Mouse (Mus musculus): ENCODE results near the gene Pwwp2b. TPM values are rescaled to one million over a fixed set of nuclear protein-coding genes. Genes with fewer than 3 reads are reported as not detected.

Pwwp2b gene
- polyA plus RNA-seq (2015; fragmentation: Nextera tagmentation; extraction: Ambion mirVana), result 13.7 and 16.0 TPM in 2 replicates

DNA sequence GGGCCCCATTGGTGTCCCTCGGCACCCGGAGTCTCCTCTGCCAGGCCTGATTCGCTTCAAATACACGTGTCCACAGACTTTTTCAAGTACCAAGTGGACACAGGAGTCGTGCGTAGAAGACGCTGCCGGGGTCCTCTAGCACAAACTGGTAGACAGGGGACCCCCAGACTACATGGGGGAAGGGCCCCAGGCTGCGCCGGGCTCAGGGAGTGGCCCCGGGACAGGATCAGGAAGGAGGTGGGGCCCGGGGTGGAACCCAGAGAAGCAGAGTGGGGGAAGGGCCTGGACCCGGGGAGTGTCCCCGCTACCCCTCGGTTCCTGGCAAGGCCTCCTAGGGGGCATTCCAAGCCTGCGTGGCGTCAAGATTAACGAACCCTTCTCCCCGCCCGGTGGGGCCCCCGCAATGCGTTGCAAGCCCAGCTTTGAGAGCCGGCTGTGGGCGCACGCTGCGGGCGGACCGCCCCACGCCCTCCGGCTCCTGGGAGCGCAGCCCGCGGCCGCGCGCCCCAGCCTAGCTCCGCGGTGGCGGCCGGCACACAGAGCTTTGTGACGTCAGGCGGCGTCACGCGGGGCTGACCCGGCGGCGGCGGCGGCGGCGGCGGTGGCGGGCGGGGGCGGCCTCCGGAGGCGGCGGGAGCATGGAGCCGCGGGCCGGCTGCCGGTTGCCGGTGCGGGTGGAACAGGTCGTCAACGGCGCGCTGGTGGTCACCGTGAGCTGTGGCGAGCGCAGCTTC is at the start of gene Pwwp2b:
Gene Pwwp2b, plus strand, starts transcription at position 602 of the 734 bp plus-strand sequence.
- Histone ChIP-seq H3K36me3 (no peaks in the 10 kb centered on the region), H3K27me3 (no peaks in the 10 kb centered on the region), H3K9ac (peak within 1 kb of the TSS; percentile 84), H3K4me3 (peak within 1 kb of the TSS; percentile 66), H3K27ac (peak within 1 kb of the TSS; percentile 82), H3K4me1 (peaks cover 63% of the 10 kb centered on the region), H3K4me2 (peak within 1 kb of the TSS; percentile 92), H3K9me3 (no peaks in the 10 kb centered on the region)
- WGBS, result under 1% methylated on average over 62 of the region's 72 CpGs
- ATAC-seq (ENCODE audit: insufficient number of reproducible peaks, insufficient read depth, low FRiP score, low TSS enrichment, low read depth), result peak; percentile 66

DNA sequence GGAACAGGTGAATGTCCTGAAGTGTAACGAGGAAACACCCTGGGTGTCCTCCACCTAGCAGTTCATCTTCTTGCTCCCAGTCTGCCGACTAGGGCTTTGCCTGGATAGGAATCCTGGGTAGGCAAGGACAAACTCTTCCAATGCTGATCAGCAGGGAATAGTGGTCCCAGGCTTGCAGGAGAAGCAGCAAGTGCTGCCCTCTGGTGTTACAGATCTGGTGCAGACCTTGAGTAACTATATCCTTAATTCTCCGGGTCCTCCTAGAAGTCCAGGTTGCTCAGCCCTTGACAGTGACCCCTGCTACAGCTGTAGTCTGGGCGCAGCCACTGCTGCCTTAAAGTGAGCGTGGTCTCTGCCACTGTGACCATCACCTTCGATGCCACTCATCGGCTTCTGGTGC is 48.2 kb upstream of the Pwwp2b start:
- Histone ChIP-seq H3K4me3 (no peak overlapping the region), H3K36me3 (no peaks in the 10 kb centered on the region), H3K9me3 (no peaks in the 10 kb centered on the region), H3K4me1 (no peaks in the 10 kb centered on the region), H3K27ac (no peak overlapping the region), H3K9ac (no peak overlapping the region), H3K4me2 (no peak overlapping the region), H3K27me3 (peaks cover 25% of the 10 kb centered on the region)
- no peak for ATAC-seq (ENCODE audit: insufficient number of reproducible peaks, insufficient read depth, low FRiP score, low TSS enrichment, low read depth)
- 29% methylated on average over 7 of the region's 7 CpGs for WGBS

DNA sequence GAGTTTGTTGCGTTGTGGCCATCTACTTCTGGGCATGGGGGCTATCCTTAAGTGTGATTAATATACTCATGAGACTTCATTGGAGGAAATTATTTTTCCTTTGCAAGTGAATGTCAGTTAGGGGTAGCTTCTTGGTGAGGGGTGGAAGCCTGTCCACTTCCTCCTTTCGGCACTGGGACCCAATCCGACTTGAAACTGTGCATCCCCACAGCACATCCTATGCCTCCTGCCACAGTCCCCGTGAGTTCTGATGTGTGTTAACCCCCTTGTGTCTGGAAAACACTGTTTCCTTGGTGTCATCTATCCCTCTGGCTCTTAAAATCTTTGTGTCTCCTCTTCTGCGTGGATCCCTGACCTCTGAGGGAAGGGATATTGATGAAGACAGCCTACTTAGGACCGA is 47.1 kb upstream of the Pwwp2b start:
- WGBS, result 53% methylated on average over 6 of the region's 6 CpGs
- H3K4me1 ChIP-seq, result no peaks in the 10 kb centered on the region
- H3K4me2 ChIP-seq, result no peak overlapping the region
- peaks cover 25% of the 10 kb centered on the region for H3K27me3 ChIP-seq
- no peak overlapping the region for H3K4me3 ChIP-seq
- no peak overlapping the region for H3K27ac ChIP-seq
- no peaks in the 10 kb centered on the region for H3K9me3 ChIP-seq
- no peak for ATAC-seq (ENCODE audit: insufficient number of reproducible peaks, insufficient read depth, low FRiP score, low TSS enrichment, low read depth)
- no peak overlapping the region for H3K9ac ChIP-seq
- H3K36me3 ChIP-seq, result no peaks in the 10 kb centered on the region

DNA sequence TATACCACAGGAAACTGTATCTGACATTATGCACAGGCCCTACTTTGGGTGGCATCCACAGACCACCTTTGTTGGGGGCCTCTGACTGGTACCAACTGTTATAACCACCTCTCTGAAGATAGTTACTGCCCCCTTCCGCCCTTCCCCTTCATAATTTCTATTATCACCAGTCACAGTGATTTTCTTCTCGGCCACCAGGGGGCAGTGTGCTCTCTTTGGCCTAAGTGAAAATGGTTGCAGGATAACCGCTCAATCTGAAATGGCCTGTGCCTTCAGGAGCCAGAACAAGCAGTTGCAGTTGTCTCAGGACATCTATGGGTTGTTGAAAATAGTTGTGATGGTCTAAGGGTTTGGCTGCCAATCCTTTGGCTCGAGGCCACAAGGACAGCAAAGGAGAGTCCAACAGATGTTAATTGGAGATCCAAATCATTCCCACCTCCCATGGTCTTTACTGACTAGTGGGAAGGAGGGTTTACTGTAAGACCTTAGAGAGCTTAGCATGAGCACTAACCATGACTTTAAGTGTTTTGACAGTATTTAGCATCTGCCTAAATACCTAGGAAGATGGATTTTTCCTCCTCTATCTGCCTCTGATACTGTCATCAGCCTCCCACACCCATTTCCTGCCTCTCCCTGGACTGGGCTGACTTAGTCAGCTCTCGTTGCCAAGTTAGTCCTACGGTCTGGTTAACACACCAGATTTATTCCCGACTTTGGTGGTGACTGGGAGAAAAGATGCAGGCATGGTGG is 40.1 kb upstream of the Pwwp2b start:
- ATAC-seq (ENCODE audit: insufficient number of reproducible peaks, insufficient read depth, low FRiP score, low TSS enrichment, low read depth), result no peak
- WGBS, result 28% methylated on average over 7 of the region's 7 CpGs
- H3K9ac ChIP-seq, result no peak overlapping the region
- H3K4me1 ChIP-seq, result peaks cover 4% of the 10 kb centered on the region
- H3K4me2 ChIP-seq, result no peak overlapping the region
- no peaks in the 10 kb centered on the region for H3K9me3 ChIP-seq
- no peak overlapping the region for H3K4me3 ChIP-seq
- no peaks in the 10 kb centered on the region for H3K36me3 ChIP-seq
- H3K27me3 ChIP-seq, result no peaks in the 10 kb centered on the region
- no peak overlapping the region for H3K27ac ChIP-seq

DNA sequence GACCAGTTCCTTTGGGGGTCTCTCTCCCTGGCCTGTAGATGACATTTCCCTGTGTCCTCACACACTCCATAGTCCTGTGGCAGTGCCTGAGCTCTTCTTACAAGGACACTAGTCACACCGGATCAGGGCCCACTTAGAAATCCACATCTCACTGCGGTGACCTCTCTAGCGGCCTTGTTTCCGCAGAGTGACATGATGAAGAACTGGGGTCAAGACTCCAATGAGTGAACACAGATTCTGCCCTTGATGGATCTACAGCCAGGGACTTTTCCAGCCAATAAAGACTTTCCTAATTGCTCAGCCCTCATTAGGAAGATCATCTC is 39.5 kb upstream of the Pwwp2b start:
- H3K4me3 ChIP-seq, result no peak overlapping the region
- H3K27me3 ChIP-seq, result no peaks in the 10 kb centered on the region
- ATAC-seq (ENCODE audit: insufficient number of reproducible peaks, insufficient read depth, low FRiP score, low TSS enrichment, low read depth), result no peak
- H3K9me3 ChIP-seq, result no peaks in the 10 kb centered on the region
- H3K4me1 ChIP-seq, result peaks cover 7% of the 10 kb centered on the region
- no peak overlapping the region for H3K9ac ChIP-seq
- no peaks in the 10 kb centered on the region for H3K36me3 ChIP-seq
- 83% methylated on average over 4 of the region's 4 CpGs for WGBS
- H3K27ac ChIP-seq, result no peak overlapping the region
- H3K4me2 ChIP-seq, result no peak overlapping the region

DNA sequence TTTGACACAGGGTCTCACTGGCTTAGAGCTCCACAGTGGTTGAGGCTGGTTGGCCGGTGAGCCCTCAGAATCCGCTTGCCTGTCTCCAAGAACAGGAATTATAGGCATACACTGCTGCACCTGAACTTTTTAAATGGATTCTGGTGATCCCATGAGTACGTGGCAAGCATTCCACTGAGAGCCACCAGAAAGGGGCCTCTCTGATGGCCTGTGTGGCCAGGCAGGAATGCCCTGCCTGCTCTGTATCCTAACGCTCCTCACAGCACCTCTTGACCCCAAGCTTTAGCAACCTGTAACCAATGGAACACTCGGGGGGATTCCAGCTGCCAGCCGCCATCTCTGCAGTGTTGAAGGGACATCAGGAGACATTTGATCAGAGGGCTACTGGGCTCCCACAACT is 36.5 kb upstream of the Pwwp2b start:
- WGBS, result 80% methylated on average over 6 of the region's 6 CpGs

DNA sequence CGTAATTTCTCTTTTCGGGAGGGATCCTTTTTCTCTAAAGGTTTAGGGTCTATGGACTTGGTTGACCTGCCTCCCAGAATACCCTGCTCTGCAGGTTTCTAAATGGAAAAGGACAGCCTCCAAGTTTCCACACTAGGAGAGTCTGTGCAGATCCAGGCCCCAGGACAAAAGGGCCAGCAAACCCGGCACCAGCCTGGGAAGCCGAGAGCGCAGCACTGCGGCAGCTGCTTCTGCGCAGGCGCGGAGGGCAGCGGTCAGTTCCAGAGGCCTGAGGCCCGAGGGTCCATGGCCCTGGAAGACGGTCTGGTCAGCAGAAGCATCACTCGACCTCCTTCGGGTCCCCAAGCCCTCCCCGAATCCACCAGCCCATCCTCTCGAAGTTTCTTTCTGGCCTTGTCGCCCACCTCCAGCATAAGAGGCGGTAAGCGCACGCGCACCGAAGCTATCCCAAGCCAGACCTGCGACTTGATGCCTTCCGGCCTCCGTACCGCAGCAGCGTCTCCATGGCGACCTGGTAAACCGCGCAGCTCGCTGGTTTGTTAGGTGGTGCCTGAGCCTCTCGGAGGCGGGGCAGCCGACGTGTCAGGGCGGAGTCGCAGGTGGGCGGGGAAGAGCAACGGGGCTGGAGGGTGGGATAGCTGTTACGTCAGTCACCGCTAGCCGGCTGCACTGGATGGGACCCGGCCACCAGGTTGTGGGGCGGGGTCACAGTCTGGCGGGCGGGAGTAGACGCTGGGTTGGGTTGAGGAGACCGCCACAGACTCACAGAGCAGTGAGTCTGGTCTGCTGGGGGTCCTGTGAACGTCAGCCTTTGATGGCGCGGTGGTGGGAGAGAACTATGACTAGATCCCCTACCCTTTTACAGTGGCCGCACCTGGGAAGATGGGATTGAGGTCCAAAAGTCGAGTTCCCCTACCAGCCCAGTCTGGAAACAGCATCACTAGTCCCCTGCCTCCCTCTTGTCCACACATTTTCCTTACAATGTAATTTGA is 35.2 kb upstream of the Pwwp2b start, which contains the start of the genes Lrrc27 and Stk32c:
Gene Lrrc27, plus strand, starts transcription at position 235 of the 992 bp plus-strand sequence.
Gene Stk32c, minus strand, starts transcription at position 554 of the 992 bp plus-strand sequence.
- ATAC-seq (ENCODE audit: insufficient number of reproducible peaks, insufficient read depth, low FRiP score, low TSS enrichment, low read depth), result peak; percentile 95
- peak within 1 kb of the TSS; percentile 67 for H3K4me2 ChIP-seq
- peak within 1 kb of the TSS; percentile 81 for H3K9ac ChIP-seq
- WGBS, result 2% methylated on average over 53 of the region's 53 CpGs
- H3K4me3 ChIP-seq, result peak within 1 kb of the TSS; percentile 60
- no peaks in the 10 kb centered on the region for H3K27me3 ChIP-seq
- H3K4me1 ChIP-seq, result peaks cover 9% of the 10 kb centered on the region
- H3K36me3 ChIP-seq, result no peaks in the 10 kb centered on the region
- H3K9me3 ChIP-seq, result no peaks in the 10 kb centered on the region
- H3K27ac ChIP-seq, result peak within 1 kb of the TSS; percentile 84

More for the DNA sequence above, 36.5 kb upstream of the Pwwp2b start:
- Histone ChIP-seq H3K4me3 (no peak overlapping the region), H3K27me3 (no peaks in the 10 kb centered on the region), H3K27ac (no peak overlapping the region), H3K9me3 (no peaks in the 10 kb centered on the region), H3K4me1 (peaks cover 9% of the 10 kb centered on the region), H3K4me2 (no peak overlapping the region), H3K36me3 (no peaks in the 10 kb centered on the region), H3K9ac (no peak overlapping the region)
- no peak for ATAC-seq (ENCODE audit: insufficient number of reproducible peaks, insufficient read depth, low FRiP score, low TSS enrichment, low read depth)

DNA sequence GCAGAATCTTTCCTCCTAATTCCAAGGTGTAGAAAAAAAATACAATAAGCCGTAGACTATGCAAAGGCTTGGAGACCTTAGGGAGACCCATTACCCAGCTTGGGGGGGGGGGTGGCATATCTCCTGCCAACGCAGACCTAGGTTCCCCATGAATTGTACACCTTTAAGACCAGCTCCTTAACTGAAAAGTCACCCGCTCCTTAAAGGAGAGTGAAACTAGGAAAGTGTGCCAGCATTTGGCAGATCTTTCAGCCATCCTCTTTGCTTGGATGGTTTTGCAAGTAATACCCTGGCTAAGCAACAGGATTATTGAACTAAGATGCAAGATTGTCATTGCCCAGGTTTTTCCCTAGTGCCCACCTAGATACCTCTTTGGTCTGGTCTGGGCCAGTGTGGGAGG is 34.5 kb upstream of the Pwwp2b start:
- H3K9me3 ChIP-seq, result no peaks in the 10 kb centered on the region
- peak overlapping the region; percentile 60 for H3K4me3 ChIP-seq
- H3K27ac ChIP-seq, result no peak overlapping the region
- peak overlapping the region; percentile 67 for H3K4me2 ChIP-seq
- peaks cover 10% of the 10 kb centered on the region for H3K4me1 ChIP-seq
- no peaks in the 10 kb centered on the region for H3K27me3 ChIP-seq
- 63% methylated on average over 3 of the region's 3 CpGs for WGBS
- H3K36me3 ChIP-seq, result no peaks in the 10 kb centered on the region
- 0 out of 2 replicates have a peak, but pooled peaks have one; percentile 1 for ATAC-seq (ENCODE audit: insufficient number of reproducible peaks, insufficient read depth, low FRiP score, low TSS enrichment, low read depth)
- peak overlapping the region; percentile 81; the same call in 1 of the 2 replicates for H3K9ac ChIP-seq

DNA sequence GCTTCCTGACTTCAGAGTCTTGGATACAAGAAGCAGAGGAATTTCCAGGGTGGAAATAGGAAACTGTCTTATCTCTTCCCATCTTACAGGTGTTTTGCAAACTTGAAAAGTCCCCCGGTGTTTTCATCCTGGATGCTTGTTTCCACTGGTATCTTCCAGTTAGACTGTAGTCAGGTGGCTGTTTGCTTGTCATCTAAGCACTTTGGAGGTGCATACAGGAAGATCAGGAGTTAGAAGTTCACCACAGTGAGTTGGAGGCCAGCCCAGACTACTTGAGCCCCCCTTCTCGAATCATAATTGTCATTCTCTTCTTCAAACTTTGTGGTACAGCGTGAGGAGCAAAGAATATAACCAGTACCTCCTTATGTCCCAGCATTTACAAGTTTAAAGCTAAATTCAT is 34.1 kb upstream of the Pwwp2b start:
- WGBS, result 76% methylated on average over 3 of the region's 3 CpGs
- H3K9ac ChIP-seq, result no peak overlapping the region

DNA sequence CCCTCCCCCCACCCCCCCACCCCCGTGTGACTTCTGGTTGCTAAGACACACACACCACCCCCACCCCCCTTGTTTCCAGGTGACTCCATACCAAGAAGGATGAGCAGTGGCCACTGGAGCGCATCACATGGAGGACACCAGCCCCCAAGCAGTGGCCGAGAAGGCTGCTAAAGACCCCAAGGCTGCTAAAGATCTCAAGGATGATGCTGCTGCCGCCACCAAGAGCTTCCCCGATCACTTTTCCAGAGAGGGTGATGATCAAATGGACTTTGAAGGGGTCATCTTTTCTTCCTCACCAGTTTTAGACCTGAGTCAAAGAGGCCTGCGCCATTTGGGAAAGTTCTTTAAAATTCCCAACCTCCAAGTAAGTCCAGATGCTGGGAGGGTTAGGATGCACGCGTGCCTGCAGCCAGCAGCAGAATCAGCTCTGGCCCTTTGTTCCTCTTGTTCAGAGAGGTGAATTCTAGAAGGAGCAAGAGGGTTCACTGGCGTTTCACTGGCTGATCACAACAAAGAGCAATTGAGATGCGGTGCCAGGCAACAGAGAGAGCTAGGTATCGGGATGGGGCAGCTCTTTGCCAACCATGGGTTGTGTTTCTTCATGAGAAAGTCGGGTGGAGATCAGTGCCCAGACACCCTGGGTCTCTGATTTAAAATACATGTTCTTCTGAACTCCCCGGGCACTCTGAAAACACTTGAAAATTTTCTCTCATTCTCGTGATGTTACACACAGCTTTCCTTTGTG is 33.5 kb upstream of the Pwwp2b start:
- 0 out of 2 replicates have a peak overlapping the region, but pooled peaks have one; percentile 11 for H3K9ac ChIP-seq
- H3K4me1 ChIP-seq, result peaks cover 14% of the 10 kb centered on the region
- no peaks in the 10 kb centered on the region for H3K27me3 ChIP-seq
- no peak for ATAC-seq (ENCODE audit: insufficient number of reproducible peaks, insufficient read depth, low FRiP score, low TSS enrichment, low read depth)
- no peaks in the 10 kb centered on the region for H3K9me3 ChIP-seq
- no peaks in the 10 kb centered on the region for H3K36me3 ChIP-seq
- no peak overlapping the region for H3K27ac ChIP-seq
- 76% methylated on average over 14 of the region's 14 CpGs for WGBS
- H3K4me3 ChIP-seq, result no peak overlapping the region
- H3K4me2 ChIP-seq, result no peak overlapping the region

More for the DNA sequence above, 34.1 kb upstream of the Pwwp2b start:
- H3K27me3 ChIP-seq, result no peaks in the 10 kb centered on the region
- H3K9me3 ChIP-seq, result no peaks in the 10 kb centered on the region
- no peak overlapping the region for H3K4me3 ChIP-seq
- H3K36me3 ChIP-seq, result no peaks in the 10 kb centered on the region
- ATAC-seq (ENCODE audit: insufficient number of reproducible peaks, insufficient read depth, low FRiP score, low TSS enrichment, low read depth), result no peak
- no peak overlapping the region for H3K4me2 ChIP-seq
- H3K27ac ChIP-seq, result no peak overlapping the region
- H3K4me1 ChIP-seq, result peaks cover 14% of the 10 kb centered on the region

All from embryonic facial prominence, embryonic 13.5 days (tissue).